Mouse (Mus musculus): ENCODE data around the gene Ccnt1. TPM values are rescaled to one million over a fixed set of nuclear protein-coding genes. Genes with fewer than 3 reads are reported as not detected.
"Not testable (repeated sequence)": the region's sequence is repeated elsewhere in the genome, so short reads cannot be mapped to it uniquely, and the experiment has no call there.

Gene Ccnt1
- polyA plus RNA-seq, 1 experiment from 2014 or later = 30.2 TPM

DNA sequence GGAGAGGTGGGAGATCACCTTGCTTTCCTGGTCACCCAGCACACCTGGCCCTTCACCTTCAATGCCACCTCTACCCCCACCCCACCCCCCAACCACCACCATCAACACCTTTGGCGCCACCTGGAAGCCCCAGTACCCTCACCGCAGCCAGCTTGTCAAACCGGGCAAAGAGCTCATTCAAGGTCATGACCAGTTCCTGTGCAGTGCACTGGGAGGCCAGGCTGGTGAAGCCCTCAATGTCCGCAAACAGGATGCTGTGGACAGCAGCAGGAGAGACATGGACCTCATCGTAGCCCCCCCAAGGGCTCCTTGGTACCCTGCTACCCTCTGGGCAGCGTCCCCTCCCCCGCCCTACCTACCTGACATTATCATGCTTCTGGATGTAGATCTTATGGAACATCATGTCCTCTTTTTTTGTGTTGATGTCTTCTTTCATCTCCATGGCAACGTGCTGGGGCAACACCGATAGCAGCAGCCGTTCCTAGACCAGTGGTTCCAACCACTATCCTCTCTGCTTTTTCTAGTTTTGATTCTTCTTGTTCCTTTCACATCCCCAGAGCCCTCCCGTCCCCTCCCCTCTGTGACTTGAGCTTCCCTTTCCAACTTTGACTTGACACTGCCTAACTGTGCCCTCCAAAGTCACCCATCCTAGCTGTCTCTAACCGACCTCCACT, 29.4 kb upstream of the Ccnt1 start:
- in situ Hi-C loops (cut with MboI; ENCODE audit: low pct_unique_long_range_greater_than_20kb) = no loop called here
- CTCF ChIA-PET = interaction anchor here (1.7 kb wide), 1 partner anchor 17 kb away, joined by 7 read pairs; no protein-coding TSS in a partner anchor

DNA sequence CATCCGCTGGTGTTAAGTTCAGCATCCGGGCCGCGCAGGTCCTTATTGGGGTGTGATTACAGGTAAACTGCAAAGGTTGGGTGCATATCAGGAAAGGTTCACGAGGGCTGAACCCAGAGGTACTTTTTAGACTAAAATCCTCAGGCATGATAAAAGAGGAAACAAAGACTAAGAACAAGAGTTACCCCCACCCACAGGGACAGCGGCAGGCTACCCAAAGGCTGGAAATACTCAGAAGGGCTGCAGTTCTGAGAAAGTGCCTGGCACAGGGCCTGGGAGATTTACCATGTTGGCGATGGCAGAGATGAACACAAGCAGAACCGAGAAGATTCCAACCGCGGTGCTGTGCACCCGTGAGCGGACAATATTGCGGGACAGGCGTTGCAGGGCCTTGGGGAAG, 25.9 kb upstream of the Ccnt1 start:
- no peaks in the 10 kb centered on the region for H3K27me3 ChIP-seq
- DNase-seq (ENCODE audit: low read depth, low spot score) = no peak
- in situ Hi-C loops (cut with MboI; ENCODE audit: low pct_unique_long_range_greater_than_20kb) = no loop called here
- ATAC-seq = no peak
- ChIA-PET CTCF (interaction anchor here (0.8 to 1.1 kb wide), 2 partner anchors 8 to 112 kb away, joined by 3 read pairs; partner anchors contain the start of gene Ccdc65), POLR2A (no interaction called here)
- TF ChIP-seq CTCF (IDR thresholded peaks at IDR 0.05) = no peak

More for the DNA sequence above, 29.4 kb upstream of the Ccnt1 start:
- no peaks in the 10 kb centered on the region for H3K27me3 ChIP-seq
- no peak for ATAC-seq
- no peak for DNase-seq (ENCODE audit: low read depth, low spot score)
- no peak for TF ChIP-seq CTCF (IDR thresholded peaks at IDR 0.05)
- POLR2A ChIA-PET = interaction anchor here (1.0 to 1.3 kb wide), 3 partner anchors 10 kb away, joined by 4 read pairs; partner anchors contain the start of gene Adcy6

DNA sequence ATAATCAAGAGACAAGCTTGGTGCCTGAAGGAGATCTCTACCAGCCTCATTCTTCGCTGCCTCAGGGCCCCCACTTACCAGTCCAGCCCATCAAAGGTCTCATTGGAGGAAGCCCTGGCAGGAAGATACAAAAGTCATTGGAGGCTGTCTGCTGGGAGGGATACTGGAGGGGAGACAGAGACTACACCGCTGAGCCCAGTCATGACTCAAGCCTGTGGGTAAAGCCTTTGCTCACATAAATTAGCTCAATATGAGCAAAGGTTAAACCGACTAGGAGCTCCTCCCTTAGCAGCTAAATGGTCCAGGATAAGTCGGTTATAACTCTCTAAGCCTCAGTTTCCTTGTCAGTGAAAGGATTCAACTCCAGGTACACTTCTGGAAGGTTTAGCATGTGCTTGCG, 24.3 kb upstream of the Ccnt1 start:
- no peaks in the 10 kb centered on the region for H3K27me3 ChIP-seq
- ChIA-PET CTCF (interaction anchor here (1.2 kb wide), 1 partner anchor 14 kb away, joined by 3 read pairs; no protein-coding TSS in a partner anchor), POLR2A (no interaction called here)
- in situ Hi-C loops (cut with MboI; ENCODE audit: low pct_unique_long_range_greater_than_20kb) = no loop called here
- TF ChIP-seq CTCF (IDR thresholded peaks at IDR 0.05) = no peak
- no peak for DNase-seq (ENCODE audit: low read depth, low spot score)
- ATAC-seq = no peak

DNA sequence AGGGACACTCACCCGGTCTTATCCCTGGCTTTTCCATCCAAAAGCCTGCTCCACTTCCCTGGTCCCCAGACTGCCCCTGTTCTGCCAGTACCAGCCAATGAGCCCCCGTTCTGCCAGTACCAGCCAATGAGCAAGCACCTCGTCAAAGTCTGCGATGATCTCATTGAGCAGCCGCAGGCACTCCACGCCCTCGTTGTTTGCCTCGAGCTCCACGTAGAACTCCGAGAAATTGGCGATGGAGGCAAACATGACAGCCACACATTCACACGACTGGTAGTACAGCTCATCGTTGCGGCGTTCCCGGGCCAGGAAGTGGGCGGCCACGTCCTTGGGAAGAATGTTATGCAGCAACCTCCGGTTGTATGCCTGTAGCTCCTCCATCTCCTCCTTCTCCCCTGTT, 23.5 kb upstream of the Ccnt1 start:
- POLR2A ChIA-PET = no interaction called here
- in situ Hi-C loops (cut with MboI; ENCODE audit: low pct_unique_long_range_greater_than_20kb) = no loop called here
- CTCF ChIA-PET = no interaction called here
- ATAC-seq (no peak), DNase-seq (ENCODE audit: low read depth, low spot score) (no peak)
- H3K27me3 ChIP-seq = no peaks in the 10 kb centered on the region
- no peak for TF ChIP-seq CTCF (IDR thresholded peaks at IDR 0.05)

DNA sequence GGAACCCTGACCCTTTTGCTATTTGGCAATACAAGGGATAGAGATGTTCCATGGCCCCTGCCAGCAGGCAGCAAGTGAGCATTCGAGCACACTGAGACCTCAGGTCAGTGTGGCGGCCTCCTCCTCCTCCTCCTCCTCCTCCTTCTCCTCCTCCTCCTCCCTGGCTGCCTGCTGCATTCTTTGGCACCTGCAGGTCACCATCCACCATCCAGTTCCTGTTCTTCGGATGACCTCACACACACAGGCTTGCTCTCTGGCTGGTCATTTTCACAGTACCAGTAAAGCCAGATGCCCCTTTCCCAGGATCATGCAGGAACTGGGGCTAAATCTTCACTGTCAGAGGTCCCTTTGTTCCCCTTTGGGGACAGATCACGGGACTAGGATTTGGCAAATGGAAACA, 20.7 kb upstream of the Ccnt1 start:
- POLR2A ChIA-PET = interaction anchor here (0.6 to 1.8 kb wide), 4 partner anchors 8 to 63 kb away, joined by 3 to 5 read pairs (median 4); no protein-coding TSS in a partner anchor
- no peak for TF ChIP-seq CTCF (IDR thresholded peaks at IDR 0.05)
- in situ Hi-C loops (cut with MboI; ENCODE audit: low pct_unique_long_range_greater_than_20kb) = no loop called here
- ATAC-seq = no peak
- no peaks in the 10 kb centered on the region for H3K27me3 ChIP-seq
- no peak for DNase-seq (ENCODE audit: low read depth, low spot score)
- CTCF ChIA-PET = interaction anchor here (1.0 to 1.4 kb wide), 2 partner anchors 11 to 25 kb away, joined by 3 read pairs; no protein-coding TSS in a partner anchor

DNA sequence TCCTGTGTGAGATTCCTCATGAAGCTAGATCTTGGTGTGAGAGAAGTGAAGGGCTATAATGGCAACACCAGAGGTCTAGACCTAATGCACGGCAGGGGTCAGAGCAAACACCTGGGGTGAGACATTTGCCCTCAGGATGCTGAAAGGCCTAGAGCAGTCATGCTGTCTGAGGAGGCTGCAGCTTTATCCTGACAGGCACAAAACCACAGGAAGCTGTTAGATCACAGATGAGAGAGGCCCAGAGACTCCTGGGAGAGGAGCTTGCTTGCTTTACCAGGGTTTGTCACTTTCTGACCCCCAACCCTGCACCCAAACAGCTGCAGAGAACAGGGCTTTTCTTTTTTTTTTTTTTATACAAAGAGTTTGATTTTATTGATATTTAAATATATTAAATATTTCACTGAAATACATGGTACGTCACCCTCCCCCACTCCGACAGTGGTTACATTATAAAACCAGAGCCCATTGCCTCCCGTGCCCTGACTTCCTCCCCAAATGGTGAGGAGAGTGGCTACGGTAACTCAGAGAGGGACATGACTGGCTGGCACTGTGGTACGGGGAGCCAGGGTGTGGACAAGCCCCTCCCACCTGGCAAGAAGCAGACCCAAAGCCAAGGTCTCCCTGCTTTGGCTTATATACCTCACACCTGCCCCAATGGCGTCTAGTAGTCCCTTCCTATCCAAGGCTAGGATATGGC, 19.1 kb upstream of the Ccnt1 start:
- ChIA-PET POLR2A (interaction anchor here (1.5 kb wide), 1 partner anchor 10 kb away, joined by 4 read pairs; no protein-coding TSS in a partner anchor), CTCF (interaction anchor here (1.4 kb wide), 1 partner anchor 27 kb away, joined by 3 read pairs; no protein-coding TSS in a partner anchor)
- DNase-seq (ENCODE audit: low read depth, low spot score) = no peak
- in situ Hi-C loops (cut with MboI; ENCODE audit: low pct_unique_long_range_greater_than_20kb) = no loop called here
- TF ChIP-seq CTCF (IDR thresholded peaks at IDR 0.05) = no peak
- no peak for ATAC-seq
- H3K27me3 ChIP-seq = no peaks in the 10 kb centered on the region

DNA sequence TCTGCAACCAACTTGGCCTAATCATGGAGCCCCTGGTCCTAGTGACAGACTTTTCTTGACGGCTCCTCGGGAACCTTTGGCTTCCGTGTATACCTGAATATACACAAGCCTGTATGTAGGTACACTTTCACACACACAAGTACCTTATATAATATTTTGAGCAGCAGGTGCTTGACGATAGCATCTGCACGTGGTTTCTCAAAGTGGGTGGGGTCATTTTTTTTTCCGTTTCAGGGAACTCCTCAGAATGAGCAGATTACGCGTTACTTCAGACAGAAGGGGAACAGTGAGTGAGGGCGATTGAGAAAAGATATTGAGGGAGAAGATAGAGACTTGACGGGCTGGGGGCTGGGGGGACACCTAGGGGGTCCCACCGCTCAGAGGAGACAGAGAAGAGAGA, 17.0 kb upstream of the Ccnt1 start:
- CTCF ChIA-PET = interaction anchor here (0.9 kb wide), 1 partner anchor 9 kb away, joined by 3 read pairs; no protein-coding TSS in a partner anchor
- no peak for ATAC-seq
- POLR2A ChIA-PET = no interaction called here

DNA sequence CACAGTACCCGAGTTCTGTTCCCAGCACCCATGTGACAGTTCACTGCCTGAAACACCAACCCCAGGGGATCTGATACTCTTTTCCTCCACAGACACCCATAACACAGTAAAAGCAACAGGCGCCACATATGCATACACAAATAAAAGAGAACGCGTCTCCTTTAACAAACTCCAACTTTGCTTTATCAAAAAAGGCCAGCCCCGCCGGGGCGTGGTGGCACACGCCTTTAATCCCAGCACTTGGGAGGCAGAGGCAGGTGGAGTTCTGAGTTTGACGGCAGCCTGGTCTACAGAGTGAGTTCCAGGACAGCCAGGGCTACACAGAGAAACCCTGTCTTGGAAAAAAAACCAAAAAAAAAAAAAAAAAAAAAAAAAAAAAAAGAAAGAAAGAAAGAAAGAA, 15.4 kb upstream of the Ccnt1 start:
- in situ Hi-C loops (cut with MboI; ENCODE audit: low pct_unique_long_range_greater_than_20kb); ATAC-seq; DNase-seq (ENCODE audit: low read depth, low spot score); POLR2A ChIA-PET; H3K27me3 ChIP-seq: not testable (repeated sequence)
- CTCF ChIA-PET = interaction anchor here (1.4 kb wide), 1 partner anchor 31 kb away, joined by 7 read pairs; no protein-coding TSS in a partner anchor

More for the DNA sequence above, 17.0 kb upstream of the Ccnt1 start:
- in situ Hi-C loops (cut with MboI; ENCODE audit: low pct_unique_long_range_greater_than_20kb) = no loop called here
- TF ChIP-seq CTCF (IDR thresholded peaks at IDR 0.05) = no peak
- no peaks in the 10 kb centered on the region for H3K27me3 ChIP-seq
- no peak for DNase-seq (ENCODE audit: low read depth, low spot score)

DNA sequence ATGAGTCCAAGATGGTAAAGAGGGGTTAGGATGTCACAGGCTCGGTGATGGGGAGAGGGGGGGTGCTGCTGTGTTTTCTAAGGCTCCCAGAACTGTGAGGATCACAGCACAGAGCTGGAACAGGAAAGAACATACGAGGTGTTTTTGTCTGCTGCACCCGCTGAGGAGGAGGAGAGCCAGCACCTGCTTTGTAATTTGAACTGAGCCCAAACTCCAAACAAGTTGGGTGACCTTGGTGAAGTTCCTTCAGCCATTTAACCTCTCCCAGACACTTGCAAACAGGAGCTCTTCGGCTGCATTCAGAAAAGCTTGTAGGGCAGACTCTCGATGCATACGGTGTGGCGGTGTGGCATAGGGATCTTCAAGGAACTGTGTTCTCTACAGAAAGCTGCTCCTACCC, 14.7 kb upstream of the Ccnt1 start:
- DNase-seq (ENCODE audit: low read depth, low spot score) = no peak
- POLR2A ChIA-PET = no interaction called here
- ATAC-seq = no peak
- no peaks in the 10 kb centered on the region for H3K27me3 ChIP-seq
- in situ Hi-C loops (cut with MboI; ENCODE audit: low pct_unique_long_range_greater_than_20kb) = no loop called here
- no peak for TF ChIP-seq CTCF (IDR thresholded peaks at IDR 0.05)
- CTCF ChIA-PET = interaction anchor here (1.4 kb wide), 1 partner anchor 31 kb away, joined by 7 read pairs; no protein-coding TSS in a partner anchor

DNA sequence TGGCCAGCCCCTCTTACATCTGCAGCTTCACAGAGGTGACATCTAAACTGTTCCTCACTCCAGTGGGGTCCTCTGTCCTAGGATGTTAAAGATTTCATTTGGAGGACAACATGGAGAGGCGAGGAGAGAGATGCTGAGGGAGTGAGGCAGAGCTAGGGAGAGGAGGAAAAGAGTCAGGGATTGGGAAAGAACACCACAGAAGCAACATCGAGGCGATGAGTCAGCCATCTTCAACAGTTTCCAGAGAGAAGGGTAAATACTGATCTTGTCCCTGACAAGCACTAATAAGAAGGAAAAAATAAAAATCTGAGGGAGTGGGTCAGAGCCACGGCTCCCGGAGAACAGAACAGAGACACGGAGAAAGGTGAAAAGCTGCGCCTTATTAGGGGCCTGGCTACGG, 12.3 kb upstream of the Ccnt1 start:
- POLR2A ChIA-PET = interaction anchor here (0.9 to 1.0 kb wide), 2 partner anchors 19 to 32 kb away, joined by 3 to 4 read pairs; no protein-coding TSS in a partner anchor
- no peaks in the 10 kb centered on the region for H3K27me3 ChIP-seq
- no peak for TF ChIP-seq CTCF (IDR thresholded peaks at IDR 0.05)
- CTCF ChIA-PET = interaction anchor here (1.4 to 6.4 kb wide), 3 partner anchors 23 to 49 kb away, joined by 3 to 97 read pairs (median 7); no protein-coding TSS in a partner anchor
- no peak for DNase-seq (ENCODE audit: low read depth, low spot score)
- ATAC-seq = no peak
- in situ Hi-C loops (cut with MboI; ENCODE audit: low pct_unique_long_range_greater_than_20kb) = loop anchor here (5.0 kb wide), 1 partner anchor 34 kb away; no protein-coding TSS in a partner anchor
